Mouse (Mus musculus) small intestine, adult 2 months (tissue): ENCODE data around the gene Gal3st1.
A peak's percentile ranks its signal among the peaks of the same experiment; 100 is the strongest.

Experiments
- CTCF ChIP-seq: fragments of 200-500 bp; IDR thresholded peaks from 2 replicates; pipeline ENCODE4 v1.5.1; 2012; ENCODE audit warnings: low read depth, mild to moderate bottlenecking, control low read depth, inconsistent platforms, low read length, moderate library complexity, mixed read lengths; ENCODE audit not compliant: insufficient replicate concordance, insufficient read length; ENCODE audit errors: extremely low read depth
- POLR2A ChIP-seq: fragments of 200-500 bp; IDR thresholded peaks from 2 replicates; pipeline ENCODE4 v1.6.1; 2012; ENCODE audit warnings: low read depth, mild to moderate bottlenecking, control low read depth, inconsistent platforms, low read length, moderate library complexity

GRCm38 (mm10) chr11:3982275-3983209 is 894 bp upstream of the Gal3st1 start:
- TF ChIP-seq CTCF (no peak), POLR2A (0 out of 2 replicates have a peak, but pooled peaks have one; percentile 3)
